Mouse (Mus musculus) CD8-positive naive resting alpha-beta T cell, adult 2 months (primary cell): ENCODE data around the gene Dbn1.

Experiments
- DNase-seq, 2 experiments: peaks; one replicate each; pipeline ENCODE4 v3.0.0; 2022; ENCODE audit warnings: low read depth in 2 of 2, low spot score in 2 of 2

Dbn1 gene

GRCm38 (mm10) chr13:55510668-55511491, 23.0 kb upstream of the Dbn1 start:
- no peak for DNase-seq

- no peak for DNase-seq
Observed at GRCm38 (mm10) chr13:55510332-55510667, 22.4 kb upstream of the Dbn1 start.

- no peak for DNase-seq
Observed at GRCm38 (mm10) chr13:55508531-55508930, 20.6 kb upstream of the Dbn1 start.

- no peak for DNase-seq
Observed at GRCm38 (mm10) chr13:55507877-55508276, 20.0 kb upstream of the Dbn1 start.

GRCm38 (mm10) chr13:55506697-55507096, 18.8 kb upstream of the Dbn1 start:
- DNase-seq, result no peak

GRCm38 (mm10) chr13:55505810-55506209, 17.9 kb upstream of the Dbn1 start:
- DNase-seq, result no peak

GRCm38 (mm10) chr13:55504390-55504789, 16.5 kb upstream of the Dbn1 start:
- no peak for DNase-seq

GRCm38 (mm10) chr13:55502405-55502804, 14.5 kb upstream of the Dbn1 start:
- DNase-seq, result no peak

GRCm38 (mm10) chr13:55500575-55500974, 12.7 kb upstream of the Dbn1 start:
- no peak for DNase-seq

GRCm38 (mm10) chr13:55498906-55499305, 11.0 kb upstream of the Dbn1 start:
- no peak for DNase-seq

- no peak for DNase-seq
Observed at GRCm38 (mm10) chr13:55496661-55497060, 8.8 kb upstream of the Dbn1 start.

GRCm38 (mm10) chr13:55495702-55496101, 7.8 kb upstream of the Dbn1 start:
- no peak for DNase-seq

GRCm38 (mm10) chr13:55494883-55495621, 7.1 kb upstream of the Dbn1 start:
- no peak for DNase-seq

- no peak for DNase-seq
Observed at GRCm38 (mm10) chr13:55494257-55494656, 6.3 kb upstream of the Dbn1 start.

- DNase-seq, result no peak
Observed at GRCm38 (mm10) chr13:55486916-55487577, 864 bp downstream of the Dbn1 start.

- no peak for DNase-seq
Observed at GRCm38 (mm10) chr13:55486029-55486794, 1.7 kb downstream of the Dbn1 start.

- DNase-seq, result no peak
Observed at GRCm38 (mm10) chr13:55484520-55485088, 3.3 kb downstream of the Dbn1 start.

- DNase-seq, result no peak
Observed at GRCm38 (mm10) chr13:55483593-55483992, 4.3 kb downstream of the Dbn1 start.

- DNase-seq, result no peak
Observed at GRCm38 (mm10) chr13:55483071-55483470, 4.8 kb downstream of the Dbn1 start.

GRCm38 (mm10) chr13:55482542-55482941, 5.4 kb downstream of the Dbn1 start:
- no peak for DNase-seq

- DNase-seq, result no peak
Observed at GRCm38 (mm10) chr13:55479929-55480328, 8.0 kb downstream of the Dbn1 start.
